Mouse (Mus musculus) lung, embryonic 16.5 days (tissue): Measurements from ENCODE around the gene Bclaf3. TPM values are rescaled to one million over a fixed set of nuclear protein-coding genes. Genes with fewer than 3 reads are reported as not detected.

Experiments
- ATAC-seq: fragments of 200-750 bp; cut with Nextera tagmentation; 2 replicates; pipeline ENCODE4 v1.8.0; 2017; ENCODE audit warnings: low read depth, mild to moderate bottlenecking, moderate library complexity
- H3K27ac ChIP-seq: fragments of 300-500 bp; sonication (generic); 2 replicates; pipeline ENCODE4 v1.5.1; 2014; ENCODE audit warnings: mild to moderate bottlenecking, control low read depth, low read length
- H3K27me3 ChIP-seq: fragments of 300-500 bp; sonication (generic); 2 replicates; pipeline ENCODE4 v1.6.1; 2014; ENCODE audit warnings: low read depth, low read length, mixed read lengths; ENCODE audit not compliant: control insufficient read depth, insufficient read depth
- H3K36me3 ChIP-seq: fragments of 300-500 bp; sonication (generic); 2 replicates; pipeline ENCODE4 v1.6.1; 2014; ENCODE audit warnings: low read length; ENCODE audit not compliant: control insufficient read depth, insufficient read depth
- H3K4me1 ChIP-seq: fragments of 300-500 bp; sonication (generic); replicated peaks from 2 replicates; pipeline ENCODE4 v1.6.1; 2014; ENCODE audit warnings: low read length, mixed read lengths; ENCODE audit not compliant: control insufficient read depth, insufficient read depth
- H3K4me2 ChIP-seq: fragments of 300-500 bp; sonication (generic); 2 replicates; pipeline ENCODE4 v1.6.1; 2014; ENCODE audit warnings: low read depth, low read length, control low read depth
- H3K4me3 ChIP-seq: fragments of 300-500 bp; sonication (generic); 2 replicates; pipeline ENCODE4 v1.5.1; 2014; ENCODE audit warnings: mild to moderate bottlenecking, low read length, control low read depth
- H3K9ac ChIP-seq: fragments of 300-500 bp; sonication (generic); 2 replicates; pipeline ENCODE4 v1.6.1; 2014; ENCODE audit warnings: low read length, control low read depth
- H3K9me3 ChIP-seq: fragments of 300-500 bp; sonication (generic); 2 replicates; pipeline ENCODE4 v1.6.1; 2016; ENCODE audit warnings: low read length; ENCODE audit not compliant: control insufficient read depth
- WGBS: fragments of 180-500 bp; shearing (Covaris S2); extraction: QIAGEN DNeasy Blood & Tissue Kit; methylation state at CpG from one replicate; pipeline ENCODE4 v1.1.7; 2014; 5-methylcytosine and 5-hydroxymethylcytosine counted together
- polyA plus RNA-seq: library from polyadenylated mRNA; unstranded; fragments of >200 nt; fragmentation: Nextera tagmentation; extraction: Ambion mirVana; gene quantifications from 2 replicates; pipeline ENCODE4 v1.2.1, GENCODE M21; 2015

The Bclaf3 gene
- polyA plus RNA-seq, 1 experiment from 2014 or later = 18.9 TPM

GRCm38 (mm10) chrX:159604832-159605231 is 78.3 kb downstream of the Bclaf3 start:
- no peak overlapping the region for H3K9ac ChIP-seq
- H3K27me3 ChIP-seq = no peaks in the 10 kb centered on the region
- 76% methylated on average over 2 of the region's 2 CpGs for WGBS
- no peak overlapping the region for H3K4me2 ChIP-seq
- H3K4me1 ChIP-seq = no peaks in the 10 kb centered on the region
- no peak overlapping the region for H3K27ac ChIP-seq
- H3K4me3 ChIP-seq = no peak overlapping the region
- H3K9me3 ChIP-seq = no peaks in the 10 kb centered on the region
- H3K36me3 ChIP-seq = no peaks in the 10 kb centered on the region
- no peak for ATAC-seq

- Histone ChIP-seq H3K27ac (no peak overlapping the region), H3K9me3 (no peaks in the 10 kb centered on the region), H3K27me3 (0 out of 2 replicates have a peak, but pooled peaks cover 2% of the 10 kb centered on the region), H3K4me3 (no peak overlapping the region), H3K36me3 (no peaks in the 10 kb centered on the region), H3K4me1 (no peaks in the 10 kb centered on the region), H3K9ac (no peak overlapping the region), H3K4me2 (no peak overlapping the region)
- WGBS = 42% methylated on average over 6 of the region's 6 CpGs
- ATAC-seq = no peak
Measured at GRCm38 (mm10) chrX:159606936-159607335, 80.4 kb downstream of the Bclaf3 start.

GRCm38 (mm10) chrX:159626208-159626906 is 99.9 kb downstream of the Bclaf3 start:
- Histone ChIP-seq H3K9me3 (no peaks in the 10 kb centered on the region), H3K27ac (no peak overlapping the region), H3K27me3 (no peaks in the 10 kb centered on the region), H3K9ac (no peak overlapping the region), H3K36me3 (no peaks in the 10 kb centered on the region), H3K4me2 (peak overlapping the region; percentile 81), H3K4me1 (no peaks in the 10 kb centered on the region), H3K4me3 (peak overlapping the region; percentile 61)
- WGBS = 23% methylated on average over 12 of the region's 12 CpGs
- peak; percentile 25; the same call in 1 of the 2 replicates for ATAC-seq

- peak within 1 kb of the TSS; percentile 61 for H3K4me3 ChIP-seq
- no peaks in the 10 kb centered on the region for H3K27me3 ChIP-seq
- no peaks in the 10 kb centered on the region for H3K4me1 ChIP-seq
- WGBS = 16% methylated on average over 38 of the region's 60 CpGs
- peak; percentile 92 for ATAC-seq
- peak within 1 kb of the TSS; percentile 73 for H3K9ac ChIP-seq
- H3K36me3 ChIP-seq = no peaks in the 10 kb centered on the region
- peak within 1 kb of the TSS; percentile 68 for H3K27ac ChIP-seq
- H3K9me3 ChIP-seq = no peaks in the 10 kb centered on the region
- H3K4me2 ChIP-seq = peak within 1 kb of the TSS; percentile 81
Measured at GRCm38 (mm10) chrX:159626907-159627587, 100.6 kb downstream of the Bclaf3 start, which contains the start of gene Sh3kbp1. Gene Sh3kbp1, plus strand, starts transcription at chrX:159627272.

DNA sequence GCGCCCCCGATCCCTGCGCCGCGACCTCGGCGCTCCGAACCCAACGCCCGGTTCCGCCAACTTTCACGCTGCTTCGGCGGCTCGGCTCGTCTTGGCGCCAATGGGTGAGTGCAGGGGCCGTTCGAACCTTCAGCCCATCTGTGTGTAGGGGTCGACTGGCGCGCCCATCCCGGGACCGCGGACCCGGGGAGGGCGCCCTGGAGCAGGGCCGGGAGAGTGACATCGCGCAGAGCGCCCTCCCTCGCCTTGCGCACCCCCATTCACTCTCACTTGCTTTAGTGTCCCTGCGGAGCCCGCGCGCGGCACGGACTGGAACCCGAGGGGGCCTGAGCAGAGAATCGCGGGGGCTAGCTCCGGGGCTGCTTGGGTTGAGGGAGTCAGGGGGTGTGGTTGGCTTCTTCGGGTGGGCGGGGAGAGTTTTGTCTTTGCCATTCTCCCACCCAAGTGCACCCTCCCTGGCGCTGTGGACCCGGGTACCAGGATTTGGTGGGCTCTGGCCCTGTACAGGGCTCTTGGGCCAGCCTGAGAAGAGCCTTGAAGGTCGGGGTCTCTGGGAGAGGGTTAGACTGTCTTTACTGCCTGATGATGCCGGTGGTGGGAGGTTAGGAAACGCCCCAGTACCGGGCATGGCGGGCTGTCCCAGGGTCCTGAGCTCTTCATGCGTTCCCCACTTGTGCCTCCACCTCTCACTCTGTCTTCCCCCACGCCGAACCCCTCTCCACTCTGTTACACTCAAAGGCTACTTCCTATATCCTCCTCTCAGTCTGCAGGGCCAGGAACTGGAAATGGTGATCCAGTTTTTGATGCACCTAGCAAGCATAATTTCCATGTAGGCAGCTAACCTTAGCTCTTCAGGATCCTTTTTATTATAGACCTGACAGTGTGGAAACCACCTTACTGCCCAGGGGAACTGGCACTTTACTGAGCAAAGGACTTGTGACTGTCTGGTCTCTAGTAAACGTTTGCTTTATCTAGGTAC is 101.4 kb downstream of the Bclaf3 start:
- Histone ChIP-seq H3K4me3 (peak overlapping the region; percentile 61), H3K27me3 (no peaks in the 10 kb centered on the region), H3K4me1 (no peaks in the 10 kb centered on the region), H3K36me3 (no peaks in the 10 kb centered on the region), H3K9ac (peak overlapping the region; percentile 73), H3K27ac (peak overlapping the region; percentile 68), H3K4me2 (peak overlapping the region; percentile 81), H3K9me3 (no peaks in the 10 kb centered on the region)
- ATAC-seq = peak; percentile 79
- WGBS = 12% methylated on average over 37 of the region's 56 CpGs

DNA sequence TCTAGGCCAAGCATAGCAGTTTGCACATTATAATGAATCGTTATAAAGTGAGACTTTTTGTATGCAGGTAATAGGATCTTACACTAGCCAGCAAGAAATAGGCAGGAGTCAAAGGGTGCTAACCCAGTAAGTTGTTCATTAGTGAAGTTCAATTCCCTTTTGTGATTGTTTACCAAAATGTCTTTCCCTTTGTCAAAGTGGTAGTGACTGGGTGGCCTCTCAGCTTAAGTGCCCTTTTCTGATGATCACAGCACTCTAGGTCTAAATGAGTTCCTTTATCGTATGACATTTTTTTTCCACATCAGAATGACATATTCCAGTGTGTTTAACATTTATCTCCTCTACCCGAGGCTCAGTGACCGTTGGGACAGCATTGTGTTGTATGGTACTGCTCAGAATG is 102.1 kb downstream of the Bclaf3 start:
- peak overlapping the region; percentile 81 for H3K4me2 ChIP-seq
- H3K27ac ChIP-seq = no peak overlapping the region
- WGBS = 34% methylated on average over 4 of the region's 4 CpGs
- no peaks in the 10 kb centered on the region for H3K27me3 ChIP-seq
- no peak for ATAC-seq
- H3K4me3 ChIP-seq = peak overlapping the region; percentile 61
- H3K9me3 ChIP-seq = no peaks in the 10 kb centered on the region
- H3K9ac ChIP-seq = no peak overlapping the region
- no peaks in the 10 kb centered on the region for H3K36me3 ChIP-seq
- H3K4me1 ChIP-seq = no peaks in the 10 kb centered on the region

DNA sequence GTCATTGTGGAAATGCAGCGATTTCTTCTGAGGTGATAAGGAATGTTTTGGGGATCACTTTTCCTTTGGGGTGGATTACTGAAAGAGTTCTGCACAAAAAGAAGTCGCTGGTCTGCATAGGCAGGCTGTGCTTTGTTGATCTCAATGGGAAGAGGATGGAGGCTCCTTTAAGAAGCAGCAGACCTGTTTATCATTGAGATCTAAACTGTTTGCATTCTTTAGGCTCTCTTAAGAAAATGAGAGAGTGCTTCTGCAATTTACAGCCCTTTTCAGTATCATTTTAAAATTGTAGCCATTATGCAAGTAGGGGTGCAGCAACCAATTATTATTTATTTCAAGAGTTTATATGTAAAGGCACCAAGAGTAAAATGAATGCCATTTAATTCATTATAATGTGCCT is 102.7 kb downstream of the Bclaf3 start:
- H3K9ac ChIP-seq = no peak overlapping the region
- no peak overlapping the region for H3K27ac ChIP-seq
- H3K4me2 ChIP-seq = peak overlapping the region; percentile 81; the same call in 1 of the 2 replicates
- no peaks in the 10 kb centered on the region for H3K36me3 ChIP-seq
- WGBS = 37% methylated on average over 2 of the region's 2 CpGs
- no peaks in the 10 kb centered on the region for H3K4me1 ChIP-seq
- H3K4me3 ChIP-seq = no peak overlapping the region
- no peaks in the 10 kb centered on the region for H3K9me3 ChIP-seq
- no peak for ATAC-seq
- no peaks in the 10 kb centered on the region for H3K27me3 ChIP-seq

DNA sequence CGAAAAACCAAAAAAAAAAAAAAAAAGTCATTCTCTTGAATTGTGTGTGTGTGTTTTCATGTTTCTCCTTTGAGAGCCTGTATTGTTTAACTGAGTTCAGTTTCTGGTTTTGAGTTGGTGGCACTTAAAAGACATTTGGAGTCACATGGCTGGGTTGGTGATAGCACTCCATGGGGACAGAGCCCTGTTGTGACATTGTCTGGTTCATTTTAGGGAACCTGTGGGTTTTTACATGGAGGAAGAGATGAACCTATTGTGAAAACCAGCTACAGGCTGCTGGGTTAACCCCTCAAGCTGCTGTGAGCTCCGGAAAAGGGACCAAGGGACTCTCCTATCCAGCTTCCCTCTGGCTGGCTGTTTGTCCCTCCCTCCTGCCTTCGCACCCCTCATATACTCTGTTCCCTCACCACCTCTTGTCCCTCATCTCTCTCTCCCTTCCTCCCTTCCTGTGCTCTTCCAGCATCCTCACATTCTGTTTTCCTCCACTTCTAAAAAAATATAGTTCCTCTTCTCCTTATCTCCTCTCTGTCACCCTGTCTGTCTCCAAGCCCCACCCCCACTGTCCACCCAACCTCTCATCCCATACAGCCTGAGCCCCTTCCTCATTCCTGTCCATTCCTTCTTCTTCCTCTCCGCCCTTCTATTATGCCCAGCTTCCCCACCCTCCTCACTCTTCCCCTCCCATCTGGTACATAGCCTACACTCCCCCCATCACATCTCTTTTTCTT is 112.2 kb downstream of the Bclaf3 start:
- Histone ChIP-seq H3K36me3 (no peaks in the 10 kb centered on the region), H3K27ac (no peak overlapping the region), H3K4me3 (no peak overlapping the region), H3K4me2 (no peak overlapping the region), H3K27me3 (no peaks in the 10 kb centered on the region), H3K4me1 (no peaks in the 10 kb centered on the region), H3K9me3 (no peaks in the 10 kb centered on the region), H3K9ac (no peak overlapping the region)
- 77% methylated on average over 3 of the region's 4 CpGs for WGBS
- ATAC-seq = no peak
